Mouse (Mus musculus) megakaryocyte, embryonic 14.5 days (primary cell): ENCODE results near the gene Fbxl17.

ENCODE experiments used
- FLI1 ChIP-seq: IDR thresholded peaks from 2 replicates; pipeline ENCODE4 v1.6.1; 2012; ENCODE audit warnings: low read length, inconsistent platforms, mixed read lengths
- GATA1 ChIP-seq: IDR thresholded peaks from 3 replicates; pipeline ENCODE4 v1.6.1; 2012; ENCODE audit warnings: mixed read lengths, low read length, inconsistent platforms, borderline replicate concordance

DNA sequence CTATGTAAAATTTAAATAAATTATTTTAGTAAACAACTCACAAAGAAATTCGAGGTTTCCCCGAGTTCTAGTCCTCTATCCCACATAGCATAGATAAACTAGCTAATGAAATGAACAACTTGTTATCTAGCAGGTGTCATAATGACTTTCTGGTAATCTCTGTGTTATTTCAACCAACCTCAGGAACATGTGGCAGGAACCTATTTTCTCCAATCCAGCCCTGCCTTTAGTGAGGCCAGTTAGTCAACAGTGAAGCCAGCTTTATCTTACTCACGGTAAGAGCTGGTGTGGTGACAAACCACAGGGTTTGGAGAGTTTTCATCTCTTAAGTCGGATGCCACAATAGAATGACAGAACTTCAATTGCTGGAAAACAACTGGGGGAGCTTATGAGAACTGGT lies 215.7 kb downstream of the Fbxl17 start:
- TF ChIP-seq GATA1, result no peak
- TF ChIP-seq FLI1, result no peak
